In the genomic region with DNA sequence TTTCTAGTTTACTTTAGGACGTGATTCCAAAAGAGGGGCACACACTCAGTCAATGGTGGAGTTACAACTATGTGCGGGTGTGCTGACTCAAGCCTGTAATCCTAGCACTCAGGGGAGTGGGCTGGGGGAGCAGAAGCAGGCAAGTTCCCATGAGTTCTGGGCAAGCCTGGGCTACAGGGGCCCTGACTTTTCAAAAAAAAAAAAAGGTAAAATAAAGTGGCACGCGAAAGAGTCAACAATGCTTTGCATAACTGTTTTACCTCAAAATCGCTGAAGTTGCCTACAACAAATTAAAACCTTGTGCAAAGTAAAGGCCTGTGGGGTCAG, we compare ENCODE assay signal across 9 mouse cellular contexts. TPM values are rescaled to one million over a fixed set of nuclear protein-coding genes. Genes with fewer than 3 reads are reported as not detected.
DNase-seq lines count a peak whose midpoint lies in the region; ATAC-seq lines count a peak whose summit lies in the region.
"Had no signal": no experiment of that assay in that cellular context is flagged by ENCODE, and none has a peak within 500 bp of the region (broad histone marks: within the 10 kb centered on the region; RNA-seq: fewer than 3 reads in every experiment).

No protein-coding gene starts in this region.

- peak overlapping the region; percentile 73 for H3K4me2 ChIP-seq in kidney, embryonic 15.5 days
- H3K4me2 ChIP-seq in hindbrain, embryonic 12.5 days (replicated peaks), result peak overlapping the region; percentile 65
- H3K4me2 ChIP-seq in midbrain, embryonic 13.5 days (replicated peaks), result peak overlapping the region; percentile 82

- H3K36me3 ChIP-seq in kidney, embryonic 15.5 days, result no peaks in the 10 kb centered on the region
- no peaks in the 10 kb centered on the region for H3K36me3 ChIP-seq in hindbrain, embryonic 12.5 days
- H3K36me3 ChIP-seq in midbrain, embryonic 13.5 days, result no peaks in the 10 kb centered on the region

- H3K4me3 ChIP-seq in kidney, embryonic 15.5 days (replicated peaks), result peak overlapping the region; percentile 95
- peak overlapping the region; percentile 82 for H3K4me3 ChIP-seq in brown adipose tissue, adult 24 weeks (ENCODE audit: insufficient read depth, low read depth, low read length)
- H3K4me3 ChIP-seq in hindbrain, embryonic 12.5 days, result peak overlapping the region; percentile 96
- peak overlapping the region; percentile 97 for H3K4me3 ChIP-seq in midbrain, embryonic 13.5 days (replicated peaks)

- H3K27ac ChIP-seq in kidney, embryonic 15.5 days, result peak overlapping the region; percentile 98
- H3K27ac ChIP-seq in brown adipose tissue, adult 24 weeks (replicated peaks; ENCODE audit: low read depth, low read length), result peak overlapping the region; percentile 93
- peak overlapping the region; percentile 97 for H3K27ac ChIP-seq in hindbrain, embryonic 12.5 days
- peak overlapping the region; percentile 97 for H3K27ac ChIP-seq in midbrain, embryonic 13.5 days

- H3K9ac ChIP-seq in kidney, embryonic 15.5 days, result peak overlapping the region; percentile 71
- H3K9ac ChIP-seq in hindbrain, embryonic 12.5 days, result peak overlapping the region; percentile 94
- H3K9ac ChIP-seq in midbrain, embryonic 13.5 days (replicated peaks), result peak overlapping the region; percentile 96

- H3K27me3 ChIP-seq in kidney, embryonic 15.5 days, result no peaks in the 10 kb centered on the region
- no peaks in the 10 kb centered on the region for H3K27me3 ChIP-seq in hindbrain, embryonic 12.5 days
- no peaks in the 10 kb centered on the region for H3K27me3 ChIP-seq in midbrain, embryonic 13.5 days

- peaks cover 31% of the 10 kb centered on the region for H3K4me1 ChIP-seq in kidney, embryonic 15.5 days
- peaks cover 2% of the 10 kb centered on the region; the same call in 1 of the 2 replicates for H3K4me1 ChIP-seq in brown adipose tissue, adult 24 weeks (ENCODE audit: control insufficient read depth, insufficient read depth, insufficient read length, low read length)
- peaks cover 22% of the 10 kb centered on the region for H3K4me1 ChIP-seq in hindbrain, embryonic 12.5 days
- H3K4me1 ChIP-seq in midbrain, embryonic 13.5 days (replicated peaks), result peaks cover 27% of the 10 kb centered on the region

- 8% methylated on average over 5 of the region's 5 CpGs for WGBS in kidney, embryonic 15.5 days
- WGBS in hindbrain, embryonic 12.5 days, result 10% methylated on average over 5 of the region's 5 CpGs
- 9% methylated on average over 5 of the region's 5 CpGs for WGBS in midbrain, embryonic 13.5 days

- intact Hi-C loops in left cerebral cortex, postnatal 25 days (cut with DNase I), result loop anchor here (1.0 to 5.0 kb wide), 4 partner anchors 38 to 362 kb away; a partner anchor contains a TSS

- no peaks in the 10 kb centered on the region for H3K9me3 ChIP-seq in kidney, embryonic 15.5 days (replicated peaks)
- no peaks in the 10 kb centered on the region for H3K9me3 ChIP-seq in hindbrain, embryonic 12.5 days (replicated peaks)
- no peaks in the 10 kb centered on the region for H3K9me3 ChIP-seq in midbrain, embryonic 13.5 days

- no peak for ATAC-seq in kidney, embryonic 15.5 days (replicated peaks; ENCODE audit: low FRiP score)
- ATAC-seq in hindbrain, embryonic 12.5 days (ENCODE audit: low FRiP score), result no peak
- ATAC-seq in midbrain, embryonic 13.5 days, result no peak

- DNase-seq in kidney, postnatal 4 days, result no peak
- DNase-seq in left cerebral cortex, postnatal 25 days (ENCODE audit: low spot score in 2 of 2), result no peak
- DNase-seq in cerebellum, postnatal 36 days, result no peak
- no peak for DNase-seq in right cerebral cortex, adult 2 months (ENCODE audit: low spot score in 2 of 2)

RNA-seq across cellular contexts. Expression of a gene that starts 0.4 kb away (rescaled TPM):
- 10.5 and 11.0 TPM in 2 replicates for polyA plus RNA-seq in kidney, embryonic 15.5 days (2015; fragmentation: Nextera tagmentation; extraction: Ambion mirVana)
- 6.3 and 9.9 TPM in 2 replicates for polyA plus RNA-seq in brown adipose tissue, adult 24 weeks (2012; ENCODE audit: insufficient read depth, insufficient read length, missing spikeins)
- polyA plus RNA-seq in hindbrain, embryonic 12.5 days (2016; fragmentation: Nextera tagmentation; extraction: Ambion mirVana), result 8.5 and 9.4 TPM in 2 replicates
- 6.4 and 7.2 TPM in 2 replicates for polyA plus RNA-seq in midbrain, embryonic 13.5 days (2015; fragmentation: Nextera tagmentation; extraction: Ambion mirVana)
- 10 to 100 TPM; 11.9 to 12.5 TPM for total RNA-seq in left cerebral cortex, postnatal 25 days (2021)

RNA-seq across cellular contexts. Expression of a gene that starts 0.7 kb away (rescaled TPM):
- polyA plus RNA-seq in kidney, embryonic 15.5 days (2015; fragmentation: Nextera tagmentation; extraction: Ambion mirVana), result 102 and 105 TPM in 2 replicates
- polyA plus RNA-seq in brown adipose tissue, adult 24 weeks (2012; ENCODE audit: insufficient read depth, insufficient read length, missing spikeins), result 115 and 160 TPM in 2 replicates
- polyA plus RNA-seq in hindbrain, embryonic 12.5 days (2016; fragmentation: Nextera tagmentation; extraction: Ambion mirVana), result 97.7 and 110 TPM in 2 replicates
- polyA plus RNA-seq in midbrain, embryonic 13.5 days (2015; fragmentation: Nextera tagmentation; extraction: Ambion mirVana), result 79.2 and 91.7 TPM in 2 replicates
- 100 to 1,000 TPM; 267 to 275 TPM for total RNA-seq in left cerebral cortex, postnatal 25 days (2021)

RNA-seq across cellular contexts. Expression of a gene that starts 45.4 kb away (rescaled TPM):
- 1.1 TPM in 1 of 2 replicates, not detected in the other for polyA plus RNA-seq in kidney, embryonic 15.5 days (2015; fragmentation: Nextera tagmentation; extraction: Ambion mirVana)
- polyA plus RNA-seq in brown adipose tissue, adult 24 weeks (2012; ENCODE audit: insufficient read depth, insufficient read length, missing spikeins), result 2.9 TPM in 1 of 2 replicates, not detected in the other
- polyA plus RNA-seq in hindbrain, embryonic 12.5 days (2016; fragmentation: Nextera tagmentation; extraction: Ambion mirVana), result not detected in 2 replicates
- polyA plus RNA-seq in midbrain, embryonic 13.5 days (2015; fragmentation: Nextera tagmentation; extraction: Ambion mirVana), result not detected in 2 replicates
- total RNA-seq in left cerebral cortex, postnatal 25 days (2021), result not detected
- total RNA-seq: layer of hippocampus, adult 8-10 months had no signal
